Mouse (Mus musculus) MEL (cell line): ENCODE measurements around the gene Hmox2.

ENCODE experiments used
- CHD1 ChIP-seq: IDR thresholded peaks from 2 replicates; pipeline ENCODE4 v1.6.1; 2012; ENCODE audit warnings: low read depth, mild to moderate bottlenecking, inconsistent platforms, low read length, improper control_type of control experiment
- CHD2 ChIP-seq: IDR thresholded peaks from 2 replicates; pipeline ENCODE4 v1.6.1; 2011; ENCODE audit warnings: low read length, improper control_type of control experiment
- CTCF ChIP-seq, 3 experiments: IDR thresholded peaks in 2 of 3; conservative IDR thresholded peaks in 1 of 3; 2 replicates each; pipeline ENCODE4 v1.5.1; 2011 to 2012; ENCODE audit warnings: low read length in 3 of 3, low read depth in 2 of 3, mild to moderate bottlenecking in 2 of 3, improper control_type of control experiment in 1 of 3, inconsistent platforms in 1 of 3, mixed read lengths in 1 of 3, moderate library complexity in 1 of 3; ENCODE audit not compliant: control insufficient read depth in 1 of 3, insufficient read depth in 1 of 3, poor library complexity in 1 of 3, severe bottlenecking in 1 of 3
- EP300 ChIP-seq, 2 experiments: IDR thresholded peaks; 2 replicates each; pipeline ENCODE4 v1.6.1; 2011; ENCODE audit warnings: improper control_type of control experiment in 2 of 2, low read length in 2 of 2, low read depth in 1 of 2, mild to moderate bottlenecking in 1 of 2
- JUND ChIP-seq: IDR thresholded peaks from 2 replicates; pipeline ENCODE4 v1.6.1; 2011; ENCODE audit warnings: low read depth, mild to moderate bottlenecking, improper control_type of control experiment, low read length
- POLR2A ChIP-seq, 2 experiments: IDR thresholded peaks; 2 replicates each; pipeline ENCODE4 v1.6.1; 2011 to 2012; ENCODE audit warnings: low read length in 2 of 2, mild to moderate bottlenecking in 2 of 2, control low read depth in 1 of 2, improper control_type of control experiment in 1 of 2, low read depth in 1 of 2, moderate library complexity in 1 of 2; ENCODE audit not compliant: control insufficient read depth in 1 of 2, insufficient read depth in 1 of 2, poor library complexity in 1 of 2
- POLR2AphosphoS2 ChIP-seq: IDR thresholded peaks from 2 replicates; pipeline ENCODE4 v1.6.1; 2011; ENCODE audit warnings: low read length, improper control_type of control experiment
- SMC3 ChIP-seq: IDR thresholded peaks from 2 replicates; pipeline ENCODE4 v1.6.1; 2011; ENCODE audit warnings: low read depth, low read length, improper control_type of control experiment
- TBP ChIP-seq: IDR thresholded peaks from 2 replicates; pipeline ENCODE4 v1.8.0; 2011; ENCODE audit warnings: low read depth, low read length, improper control_type of control experiment
- USF1 ChIP-seq: IDR thresholded peaks from 2 replicates; pipeline ENCODE4 v1.6.1; 2014; ENCODE audit warnings: low read depth, mild to moderate bottlenecking, inconsistent platforms, low read length, improper control_type of control experiment, moderate library complexity
- ZKSCAN1 ChIP-seq: IDR thresholded peaks from 2 replicates; pipeline ENCODE4 v1.6.1; 2012; ENCODE audit warnings: low read depth, mild to moderate bottlenecking, inconsistent platforms, low read length, improper control_type of control experiment, moderate library complexity

DNA sequence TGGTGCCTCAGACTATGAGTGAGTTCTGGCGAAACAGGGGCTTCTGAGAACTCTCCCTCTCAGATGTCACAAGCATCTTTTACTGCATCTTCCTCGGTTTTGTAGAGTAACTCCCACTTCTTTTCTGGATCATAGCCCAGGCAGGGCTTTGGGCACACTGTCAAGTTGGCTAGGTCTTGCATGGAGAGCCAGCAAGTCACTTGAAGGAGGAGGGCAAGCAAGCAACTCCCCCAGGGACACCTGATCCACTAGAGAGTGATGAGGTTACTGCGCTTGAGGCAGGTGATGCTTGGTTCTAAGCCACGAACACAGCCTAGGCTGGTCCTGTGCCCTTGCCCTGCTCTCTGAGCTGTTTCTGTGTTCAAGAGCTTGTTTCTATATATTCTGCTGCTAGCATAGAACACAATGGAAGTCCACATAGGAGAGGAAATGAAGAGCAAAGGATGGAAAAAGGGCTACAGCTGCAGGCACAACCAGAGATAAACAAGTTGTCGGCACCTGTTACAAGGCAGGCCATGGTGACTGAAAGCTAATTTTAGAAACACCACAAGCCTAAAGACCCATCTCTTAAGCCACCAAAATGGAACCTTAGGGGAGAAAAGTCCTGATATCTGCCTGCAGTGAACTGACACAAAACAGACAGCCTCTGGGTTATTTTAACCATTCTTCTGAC is 55.5 kb downstream of the Hmox2 start:
- TF ChIP-seq CTCF (IDR thresholded peaks at IDR 0.05 in 2 of 3, conservative IDR thresholded peaks at IDR 0.05 in 1 of 3; ENCODE audit: control insufficient read depth in 1 of 3, insufficient read depth in 1 of 3, low read depth in 2 of 3, low read length in 3 of 3, poor library complexity in 1 of 3, severe bottlenecking in 1 of 3), result no peak
- TF ChIP-seq CHD1, result no peak
- no peak for TF ChIP-seq TBP
- TF ChIP-seq CHD2, result no peak
- TF ChIP-seq EP300 (IDR thresholded peaks at IDR 0.05; ENCODE audit: low read depth in 1 of 2, low read length in 2 of 2), result no peak
- TF ChIP-seq POLR2AphosphoS2, result no peak
- TF ChIP-seq SMC3, result no peak
- TF ChIP-seq ZKSCAN1, result no peak
- TF ChIP-seq JUND, result no peak
- TF ChIP-seq USF1, result no peak
- TF ChIP-seq POLR2A (IDR thresholded peaks at IDR 0.05; ENCODE audit: control insufficient read depth in 1 of 2, insufficient read depth in 1 of 2, low read depth in 1 of 2, low read length in 2 of 2, poor library complexity in 1 of 2), result no peak
